Mouse (Mus musculus) lung, embryonic 14.5 days (tissue): ENCODE results near the gene Slc51a. TPM values are rescaled to one million over a fixed set of nuclear protein-coding genes. Genes with fewer than 3 reads are reported as not detected.

ENCODE experiments used
- ATAC-seq: fragments of 200-750 bp; cut with Nextera tagmentation; 2 replicates; pipeline ENCODE4 v1.8.0; 2017; ENCODE audit warnings: mild to moderate bottlenecking, moderate TSS enrichment, moderate library complexity; ENCODE audit not compliant: insufficient read depth
- DNase-seq: peaks from one replicate; pipeline ENCODE4 v3.0.0-alpha.2; 2015
- H3K27ac ChIP-seq: fragments of 300-500 bp; sonication (generic); 2 replicates; pipeline ENCODE4 v1.5.1; 2014; ENCODE audit warnings: low read depth, mild to moderate bottlenecking, moderate library complexity
- H3K27me3 ChIP-seq: fragments of 300-500 bp; sonication (generic); 2 replicates; pipeline ENCODE4 v1.6.1; 2014; ENCODE audit warnings: low read length, control low read depth; ENCODE audit not compliant: insufficient read depth
- H3K36me3 ChIP-seq: fragments of 300-500 bp; sonication (generic); 2 replicates; pipeline ENCODE4 v1.6.1; 2014; ENCODE audit warnings: control low read depth; ENCODE audit not compliant: insufficient read depth
- H3K4me1 ChIP-seq: fragments of 300-500 bp; sonication (generic); 2 replicates; pipeline ENCODE4 v1.6.1; 2014; ENCODE audit warnings: antibody characterized with exemption, control low read depth; ENCODE audit not compliant: insufficient read depth
- H3K4me2 ChIP-seq: fragments of 300-500 bp; sonication (generic); 2 replicates; pipeline ENCODE4 v1.6.1; 2014; ENCODE audit warnings: mild to moderate bottlenecking
- H3K4me3 ChIP-seq: fragments of 300-500 bp; sonication (generic); 2 replicates; pipeline ENCODE4 v1.5.1; 2014; ENCODE audit warnings: low read depth, low read length
- H3K9ac ChIP-seq: fragments of 300-500 bp; sonication (generic); 2 replicates; pipeline ENCODE4 v1.6.1; 2014
- H3K9me3 ChIP-seq: fragments of 300-500 bp; sonication (generic); 2 replicates; pipeline ENCODE4 v1.6.1; 2016; ENCODE audit warnings: low read depth, low read length, control low read depth
- CTCF ChIP-seq: IDR thresholded peaks from 2 replicates; pipeline ENCODE4 v1.5.1; 2016; ENCODE audit warnings: antibody characterized with exemption, low read depth
- WGBS: fragments of 180-500 bp; shearing (Covaris S2); extraction: QIAGEN DNeasy Blood & Tissue Kit; methylation state at CpG from one replicate; pipeline ENCODE4 v1.1.7; 2014; 5-methylcytosine and 5-hydroxymethylcytosine counted together
- polyA plus RNA-seq: library from polyadenylated mRNA; unstranded; fragments of >200 nt; fragmentation: Nextera tagmentation; extraction: Ambion mirVana; gene quantifications from 2 replicates; pipeline ENCODE4 v1.2.1, GENCODE M21; 2014

Slc51a gene
- polyA plus RNA-seq, 1 experiment from 2014 or later = 0.24 TPM

GRCm38 (mm10) chr16:32484431-32484871 is 3.2 kb downstream of the Slc51a start:
- Histone ChIP-seq H3K27ac (no peak overlapping the region), H3K36me3 (no peaks in the 10 kb centered on the region), H3K9ac (no peak overlapping the region), H3K9me3 (no peaks in the 10 kb centered on the region), H3K27me3 (no peaks in the 10 kb centered on the region), H3K4me2 (no peak overlapping the region), H3K4me1 (0 out of 2 replicates have a peak, but pooled peaks cover 2% of the 10 kb centered on the region), H3K4me3 (no peak overlapping the region)
- ATAC-seq (no peak), DNase-seq (no peak)
- TF ChIP-seq CTCF = no peak
- 16% methylated on average over 7 of the region's 7 CpGs for WGBS

- Histone ChIP-seq H3K4me2 (no peak overlapping the region), H3K27me3 (no peaks in the 10 kb centered on the region), H3K9ac (no peak overlapping the region), H3K4me3 (no peak overlapping the region), H3K36me3 (no peaks in the 10 kb centered on the region), H3K9me3 (no peaks in the 10 kb centered on the region), H3K27ac (no peak overlapping the region), H3K4me1 (no peaks in the 10 kb centered on the region)
- DNase-seq (no peak), ATAC-seq (no peak)
- TF ChIP-seq CTCF = no peak
- 57% methylated on average over 2 of the region's 2 CpGs for WGBS
These were observed 8.3 kb downstream of the Slc51a start for GRCm38 (mm10) chr16:32479415-32479814.

- no peak for TF ChIP-seq CTCF
- Histone ChIP-seq H3K9me3 (no peaks in the 10 kb centered on the region), H3K4me1 (no peaks in the 10 kb centered on the region), H3K27ac (no peak overlapping the region), H3K36me3 (0 out of 2 replicates have a peak, but pooled peaks cover 2% of the 10 kb centered on the region), H3K27me3 (no peaks in the 10 kb centered on the region), H3K4me3 (no peak overlapping the region), H3K9ac (no peak overlapping the region), H3K4me2 (no peak overlapping the region)
- WGBS = 63% methylated on average over 6 of the region's 6 CpGs
- no peak for DNase-seq
- no peak for ATAC-seq
These were observed 10.4 kb downstream of the Slc51a start for GRCm38 (mm10) chr16:32477315-32477714.

- H3K4me2 ChIP-seq = no peak overlapping the region
- H3K4me3 ChIP-seq = no peak overlapping the region
- H3K27ac ChIP-seq = no peak overlapping the region
- H3K9me3 ChIP-seq = no peaks in the 10 kb centered on the region
- 77% methylated on average over 7 of the region's 7 CpGs for WGBS
- H3K27me3 ChIP-seq = no peaks in the 10 kb centered on the region
- TF ChIP-seq CTCF = no peak
- H3K9ac ChIP-seq = no peak overlapping the region
- peaks cover 28% of the 10 kb centered on the region for H3K36me3 ChIP-seq
- DNase-seq (no peak), ATAC-seq (no peak)
- H3K4me1 ChIP-seq = no peaks in the 10 kb centered on the region
These were observed 15.2 kb downstream of the Slc51a start for GRCm38 (mm10) chr16:32472276-32473015.

- Histone ChIP-seq H3K4me3 (no peak overlapping the region), H3K4me1 (no peaks in the 10 kb centered on the region), H3K9me3 (no peaks in the 10 kb centered on the region), H3K9ac (no peak overlapping the region), H3K27ac (no peak overlapping the region), H3K4me2 (no peak overlapping the region), H3K36me3 (peaks cover 34% of the 10 kb centered on the region), H3K27me3 (no peaks in the 10 kb centered on the region)
- 62% methylated on average over 5 of the region's 5 CpGs for WGBS
- ATAC-seq (no peak), DNase-seq (no peak)
- no peak for TF ChIP-seq CTCF
These were observed 18.1 kb downstream of the Slc51a start for GRCm38 (mm10) chr16:32469404-32470105.

- Histone ChIP-seq H3K4me3 (no peak overlapping the region), H3K4me1 (no peaks in the 10 kb centered on the region), H3K36me3 (peaks cover 38% of the 10 kb centered on the region), H3K4me2 (no peak overlapping the region), H3K27ac (no peak overlapping the region), H3K27me3 (no peaks in the 10 kb centered on the region), H3K9ac (no peak overlapping the region), H3K9me3 (no peaks in the 10 kb centered on the region)
- ATAC-seq (no peak), DNase-seq (no peak)
- no peak for TF ChIP-seq CTCF
- WGBS = 62% methylated on average over 3 of the region's 3 CpGs
These were observed 19.2 kb downstream of the Slc51a start for GRCm38 (mm10) chr16:32468488-32468887.

GRCm38 (mm10) chr16:32464908-32465307 is 22.8 kb downstream of the Slc51a start:
- no peak for TF ChIP-seq CTCF
- Histone ChIP-seq H3K27me3 (no peaks in the 10 kb centered on the region), H3K9ac (no peak overlapping the region), H3K9me3 (no peaks in the 10 kb centered on the region), H3K27ac (no peak overlapping the region), H3K4me1 (no peaks in the 10 kb centered on the region), H3K4me2 (no peak overlapping the region), H3K4me3 (no peak overlapping the region), H3K36me3 (peaks cover 27% of the 10 kb centered on the region)
- ATAC-seq = no peak
- no CpG with 5 or more reads among the region's 1 CpGs for WGBS
- no peak for DNase-seq
